Mouse (Mus musculus): ENCODE measurements around the gene Fkbp15.

Gene Fkbp15

DNA sequence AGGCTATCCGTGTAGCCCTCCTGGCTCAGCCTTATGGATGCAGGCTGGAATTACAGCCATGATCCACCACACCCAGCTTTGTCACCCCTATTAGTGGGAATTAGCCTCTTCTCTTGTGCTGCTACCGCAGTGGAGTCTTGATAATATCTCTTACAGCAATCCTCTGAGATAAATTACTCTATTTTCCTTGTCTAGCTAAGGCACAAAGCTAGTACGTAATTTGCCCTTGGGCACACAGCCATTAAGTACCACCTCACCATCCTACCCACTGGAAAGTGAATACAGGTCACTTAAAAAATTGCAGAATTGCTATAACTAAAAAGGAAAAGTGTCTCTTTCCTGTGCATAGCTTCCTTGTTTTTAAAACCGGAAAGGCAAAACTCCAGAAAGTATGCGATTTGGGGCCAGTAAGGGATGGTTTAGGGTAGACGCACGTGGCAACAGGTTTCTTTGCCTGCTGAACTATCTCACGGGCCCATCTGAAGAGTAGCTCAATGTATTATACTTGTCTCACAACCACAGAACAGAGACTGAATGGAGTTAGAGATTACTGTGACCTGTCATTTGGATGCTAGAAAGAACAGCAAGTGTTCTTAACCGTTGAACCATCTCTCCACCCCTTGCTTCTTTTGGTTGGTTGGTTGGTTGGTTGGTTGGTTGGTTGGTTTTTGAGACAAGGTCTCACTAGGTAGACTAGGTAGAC is 12.6 kb upstream of the Fkbp15 start:
- no peak for DNase-seq (ENCODE audit: low spot score in 2 of 2)

- no peak for DNase-seq (ENCODE audit: low spot score in 2 of 2)
Observed at GRCm38 (mm10) chr4:62372410-62372809, 12.1 kb upstream of the Fkbp15 start.

DNA sequence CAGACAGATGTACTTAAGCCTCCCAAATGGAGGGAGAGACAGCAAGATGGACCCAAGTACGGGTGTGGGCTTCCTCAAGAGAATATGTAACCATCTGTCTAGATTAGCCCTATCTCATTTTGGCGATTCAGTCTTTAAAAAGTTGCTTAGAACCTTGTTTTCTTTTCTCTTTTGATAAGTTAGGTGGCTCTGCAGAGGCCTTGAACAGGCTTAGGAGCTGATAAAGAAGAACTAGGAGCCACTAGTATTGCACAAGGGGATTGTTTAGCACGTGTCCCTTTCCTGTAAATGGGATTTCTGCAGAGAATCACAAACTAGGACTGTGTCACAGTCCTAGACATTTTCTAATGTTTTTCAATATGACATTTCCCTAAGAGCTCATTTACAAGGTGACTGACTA is 8.7 kb upstream of the Fkbp15 start:
- DNase-seq (ENCODE audit: low spot score in 2 of 2), result no peak

DNA sequence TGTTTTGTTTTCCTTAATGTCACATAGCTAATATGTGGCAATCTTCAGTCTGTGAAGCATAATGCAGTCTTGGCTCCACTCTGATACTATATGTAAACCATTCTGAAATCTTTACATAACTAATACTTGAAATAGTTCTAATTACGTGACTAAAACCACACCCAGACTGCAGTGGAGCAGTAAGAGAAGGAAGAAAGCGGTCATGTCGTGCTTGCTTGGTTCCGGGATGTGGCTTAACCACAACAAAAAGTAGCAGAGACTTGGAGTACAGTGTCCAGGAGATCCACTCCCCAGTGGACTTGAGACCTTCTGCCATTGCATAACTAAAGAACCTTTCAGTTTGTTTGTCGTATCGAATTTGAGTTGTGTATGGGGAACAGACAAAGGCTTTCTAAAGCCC is 7.2 kb upstream of the Fkbp15 start:
- DNase-seq (ENCODE audit: low spot score in 2 of 2), result no peak

DNA sequence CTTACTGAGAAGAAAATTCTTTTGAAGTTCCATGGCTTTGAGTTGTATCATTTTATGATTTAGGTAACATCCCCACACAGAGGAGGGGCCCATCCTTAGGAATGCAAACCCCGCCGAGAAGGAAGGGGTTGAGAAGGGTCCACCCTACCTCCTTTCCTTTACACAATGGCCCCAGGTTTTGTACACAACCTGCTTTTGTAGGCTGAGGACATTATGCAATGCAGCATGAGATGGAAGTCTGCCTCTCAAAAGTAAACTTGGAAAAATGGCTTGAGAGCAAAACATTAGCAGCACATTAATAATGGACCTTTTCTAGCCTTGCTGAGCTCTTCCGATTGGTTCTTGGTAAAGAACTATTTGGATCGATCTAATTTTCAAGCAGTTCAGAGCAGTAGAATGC is 5.9 kb upstream of the Fkbp15 start:
- no peak for DNase-seq (ENCODE audit: low spot score in 2 of 2)

DNA sequence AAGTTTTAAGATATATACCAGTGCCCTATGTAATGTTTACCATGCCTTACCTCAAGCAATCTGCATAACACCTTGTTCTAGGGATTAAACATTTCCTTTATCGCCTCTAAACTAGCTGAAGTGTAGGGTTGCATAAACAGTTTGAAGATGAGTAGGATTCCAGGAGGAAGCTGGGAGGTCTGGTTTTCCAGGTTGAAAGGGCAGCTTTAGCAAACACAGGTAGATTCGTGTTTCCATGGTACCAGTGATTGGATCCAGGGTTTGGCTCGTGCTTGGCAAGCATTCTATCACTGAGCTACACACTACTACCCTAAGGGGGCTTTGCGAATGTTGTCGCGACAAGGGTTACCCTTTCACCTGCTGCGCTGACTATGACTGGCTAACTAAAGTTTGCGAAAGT is 4.0 kb upstream of the Fkbp15 start:
- DNase-seq (ENCODE audit: low spot score in 2 of 2), result no peak

GRCm38 (mm10) chr4:62362437-62362836 is 2.1 kb upstream of the Fkbp15 start:
- no peak for DNase-seq (ENCODE audit: low spot score in 2 of 2)

DNA sequence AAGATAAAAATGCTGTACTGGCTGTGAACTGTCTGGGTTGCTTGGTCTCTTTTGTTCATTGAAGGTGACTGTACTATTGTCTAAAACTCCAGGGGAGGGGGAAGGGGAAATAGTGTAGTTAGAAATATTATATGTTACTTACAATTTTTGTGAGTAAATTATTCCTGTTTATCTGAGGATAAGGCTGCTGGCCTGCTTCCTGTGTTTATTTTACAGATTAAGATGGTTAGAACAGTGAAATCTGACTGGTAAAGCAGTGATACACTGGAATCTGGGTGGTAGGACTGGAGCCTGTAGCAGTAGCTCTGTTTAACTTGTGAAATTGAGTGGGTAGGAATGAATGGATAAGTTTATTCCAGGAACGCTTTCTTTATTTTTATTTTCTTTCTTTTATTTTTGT is 1.6 kb upstream of the Fkbp15 start:
- DNase-seq (ENCODE audit: low spot score in 2 of 2), result no peak

GRCm38 (mm10) chr4:62361571-62361970 is 1.2 kb upstream of the Fkbp15 start:
- no peak for DNase-seq (ENCODE audit: low spot score in 2 of 2)

- no peak for DNase-seq (ENCODE audit: low spot score in 2 of 2)
Observed at GRCm38 (mm10) chr4:62360805-62361455, 582 bp upstream of the Fkbp15 start.

DNA sequence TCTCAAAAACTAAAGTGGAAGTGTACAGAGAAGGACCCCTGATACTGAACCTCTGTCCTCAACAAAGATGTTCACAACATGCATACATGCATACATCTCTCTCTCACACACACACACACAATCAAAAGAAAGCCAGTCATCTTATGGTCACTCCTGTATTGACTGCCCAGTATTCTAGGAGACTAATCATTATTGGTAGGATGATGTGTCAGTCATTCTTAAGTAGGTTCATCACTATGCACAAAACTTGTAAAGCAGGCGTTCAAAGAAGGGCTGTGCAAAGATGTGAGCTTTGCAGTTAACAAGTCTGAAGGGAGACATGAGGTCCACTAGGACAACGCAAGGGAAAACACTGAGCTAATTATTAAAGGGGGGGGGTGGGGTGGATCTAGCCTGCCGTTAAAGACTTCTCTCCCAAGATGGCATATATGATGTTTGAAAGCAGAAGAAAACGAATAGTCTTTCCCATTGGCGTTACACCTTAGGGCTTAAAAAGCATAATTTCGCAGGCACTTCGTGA is 1.0 kb downstream of the Fkbp15 start:
- DNase-seq (ENCODE audit: low spot score in 2 of 2), result no peak

DNA sequence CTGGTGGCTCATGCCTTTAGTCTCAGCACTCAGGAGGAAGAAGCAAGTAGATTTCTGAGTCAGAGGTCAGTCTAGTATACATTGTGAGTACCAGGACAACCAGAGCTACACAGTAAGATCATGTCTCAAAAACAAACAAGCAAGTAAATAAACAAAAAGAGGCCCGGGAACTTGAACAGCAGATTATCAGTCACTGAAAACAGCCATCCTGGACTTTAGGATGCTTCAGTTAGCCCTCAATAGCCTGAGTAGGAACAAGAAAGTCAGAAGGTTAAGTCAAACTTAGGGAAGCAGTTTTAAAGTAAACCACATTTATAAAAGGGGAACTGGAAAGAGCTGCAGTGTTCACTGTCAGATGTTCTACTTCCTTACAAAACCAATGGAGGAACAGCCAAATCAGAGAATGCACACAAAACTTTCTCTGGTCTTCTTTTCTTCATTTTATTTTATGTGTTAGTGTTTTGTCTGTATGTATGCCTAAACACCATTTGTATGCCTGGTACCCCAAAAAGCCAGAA is 2.7 kb downstream of the Fkbp15 start:
- no peak for DNase-seq (ENCODE audit: low spot score in 2 of 2)

GRCm38 (mm10) chr4:62349371-62349770 is 11.0 kb downstream of the Fkbp15 start:
- DNase-seq (ENCODE audit: low spot score in 2 of 2), result no peak

GRCm38 (mm10) chr4:62348329-62348705 is 12.0 kb downstream of the Fkbp15 start:
- DNase-seq (ENCODE audit: low spot score in 2 of 2), result no peak

- no peak for DNase-seq (ENCODE audit: low spot score in 2 of 2)
Observed at GRCm38 (mm10) chr4:62347605-62348328, 12.6 kb downstream of the Fkbp15 start.

- no peak for DNase-seq (ENCODE audit: low spot score in 2 of 2)
Observed at GRCm38 (mm10) chr4:62345827-62346226, 14.5 kb downstream of the Fkbp15 start.

- no peak for DNase-seq (ENCODE audit: low spot score in 2 of 2)
Observed at GRCm38 (mm10) chr4:62344000-62344399, 16.3 kb downstream of the Fkbp15 start.

DNA sequence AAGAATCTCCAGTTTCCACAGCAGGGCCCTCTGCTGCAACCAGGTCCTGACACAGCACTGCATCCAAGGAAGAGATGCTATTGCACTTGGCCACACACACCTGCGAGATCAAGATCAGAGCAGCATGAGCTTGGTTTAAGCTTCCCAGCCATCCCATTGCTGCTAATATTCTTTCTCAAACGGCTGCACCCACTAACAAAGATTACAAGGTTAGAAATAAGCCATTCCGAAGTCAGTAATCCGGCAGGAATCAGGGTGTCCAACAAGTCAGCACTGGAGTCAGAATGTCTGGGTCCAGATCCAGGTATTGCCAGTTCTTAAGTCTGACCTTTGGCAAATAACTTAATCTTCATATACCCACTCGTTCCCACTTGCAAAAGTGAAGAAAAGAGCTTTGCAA is 21.8 kb downstream of the Fkbp15 start:
- DNase-seq (ENCODE audit: low spot score in 2 of 2), result no peak

- no peak for DNase-seq (ENCODE audit: low spot score in 2 of 2)
Observed at GRCm38 (mm10) chr4:62331977-62332376, 28.4 kb downstream of the Fkbp15 start.

GRCm38 (mm10) chr4:62328941-62329660 is 31.2 kb downstream of the Fkbp15 start:
- no peak for DNase-seq (ENCODE audit: low spot score in 2 of 2)

- DNase-seq (ENCODE audit: low spot score in 2 of 2), result no peak
Observed at GRCm38 (mm10) chr4:62326111-62326510, 34.2 kb downstream of the Fkbp15 start.

DNA sequence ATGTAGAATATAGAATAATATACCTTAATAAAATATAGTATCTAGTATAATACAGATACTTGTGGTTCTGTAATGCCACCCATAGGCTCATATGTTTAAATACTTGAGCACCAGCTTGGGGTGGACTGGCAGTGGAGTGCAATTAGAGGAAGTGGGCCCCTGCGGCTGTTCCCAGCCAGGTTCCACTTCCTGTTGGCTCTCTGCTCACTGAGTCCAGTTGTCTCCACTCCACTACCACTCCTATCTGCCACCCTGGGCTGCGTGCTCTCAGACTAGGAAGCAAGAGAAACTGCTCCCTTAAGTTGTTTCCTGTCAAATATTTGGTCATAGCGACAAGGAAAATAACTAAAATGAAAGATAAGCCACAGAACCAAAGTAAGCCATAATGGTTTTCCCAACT is 37.7 kb downstream of the Fkbp15 start:
- DNase-seq (ENCODE audit: low spot score in 2 of 2), result no peak

All from urinary bladder, postnatal 36 days (tissue).